Mouse (Mus musculus): ENCODE measurements around the gene Grm4.
"Not testable (repeated sequence)": the region's sequence is repeated elsewhere in the genome, so short reads cannot be mapped to it uniquely, and the experiment has no call there.

The Grm4 gene

GRCm38 (mm10) chr17:27390019-27390418, 131.2 kb downstream of the Grm4 start:
- in situ Hi-C loops (cut with MboI; ENCODE audit: low pct_unique_long_range_greater_than_20kb in 1 of 2, low sequenced_read_pairs in 2 of 2, unreplicated experiment in 1 of 2), result loop anchor here (10.0 kb wide), 3 partner anchors 125 to 225 kb away; partner anchors contain the start of genes Grm4 (in 1 of the 2) and Ip6k3 (in 1 of the 2)

GRCm38 (mm10) chr17:27389221-27390000, 131.8 kb downstream of the Grm4 start:
- in situ Hi-C loops (cut with MboI; ENCODE audit: low pct_unique_long_range_greater_than_20kb in 1 of 2, low sequenced_read_pairs in 2 of 2, unreplicated experiment in 1 of 2), result no loop called here

- in situ Hi-C loops (cut with MboI; ENCODE audit: low pct_unique_long_range_greater_than_20kb in 1 of 2, low sequenced_read_pairs in 2 of 2, unreplicated experiment in 1 of 2), result no loop called here
Measured at GRCm38 (mm10) chr17:27386438-27386837, 134.8 kb downstream of the Grm4 start.

GRCm38 (mm10) chr17:27385513-27386261, 135.5 kb downstream of the Grm4 start:
- in situ Hi-C loops (cut with MboI; ENCODE audit: low pct_unique_long_range_greater_than_20kb in 1 of 2, low sequenced_read_pairs in 2 of 2, unreplicated experiment in 1 of 2), result no loop called here

- in situ Hi-C loops (cut with MboI; ENCODE audit: low pct_unique_long_range_greater_than_20kb in 1 of 2, low sequenced_read_pairs in 2 of 2, unreplicated experiment in 1 of 2), result no loop called here
Measured at GRCm38 (mm10) chr17:27382916-27383315, 138.3 kb downstream of the Grm4 start.

- in situ Hi-C loops (cut with MboI; ENCODE audit: low pct_unique_long_range_greater_than_20kb in 1 of 2, low sequenced_read_pairs in 2 of 2, unreplicated experiment in 1 of 2), result not testable (repeated sequence)
Measured at GRCm38 (mm10) chr17:27380911-27381459, 140.2 kb downstream of the Grm4 start.

- in situ Hi-C loops (cut with MboI; ENCODE audit: low pct_unique_long_range_greater_than_20kb in 1 of 2, low sequenced_read_pairs in 2 of 2, unreplicated experiment in 1 of 2), result loop anchor here in 1 of 2 experiments (5.0 kb wide), 1 partner anchor 52 kb away; no protein-coding TSS in a partner anchor
Measured at GRCm38 (mm10) chr17:27378977-27379376, 142.2 kb downstream of the Grm4 start.

GRCm38 (mm10) chr17:27377151-27377550, 144.1 kb downstream of the Grm4 start:
- in situ Hi-C loops (cut with MboI; ENCODE audit: low pct_unique_long_range_greater_than_20kb in 1 of 2, low sequenced_read_pairs in 2 of 2, unreplicated experiment in 1 of 2), result loop anchor here in 1 of 2 experiments (5.0 kb wide), 1 partner anchor 50 kb away; no protein-coding TSS in a partner anchor

- in situ Hi-C loops (cut with MboI; ENCODE audit: low pct_unique_long_range_greater_than_20kb in 1 of 2, low sequenced_read_pairs in 2 of 2, unreplicated experiment in 1 of 2), result loop anchor here in 1 of 2 experiments (5.0 kb wide), 1 partner anchor 48 kb away; no protein-coding TSS in a partner anchor
Measured at GRCm38 (mm10) chr17:27375551-27375950, 145.7 kb downstream of the Grm4 start.

All from mouse embryonic stem cell (cell line).